Mouse (Mus musculus): ENCODE results near the gene Olfr716.
"Not testable (repeated sequence)": the region's sequence is repeated elsewhere in the genome, so short reads cannot be mapped to it uniquely, and the experiment has no call there.

Olfr716 gene

GRCm38 (mm10) chr7:107138027-107138426, at the start of gene Olfr716:
Gene Olfr716 (plus strand): TSS chr7:107138327.
- DNase-seq (ENCODE audit: low read depth, low spot score): not testable (repeated sequence)

- no peak for DNase-seq (ENCODE audit: low read depth, low spot score)
Observed at GRCm38 (mm10) chr7:107092920-107093319, 45.2 kb upstream of the Olfr716 start, which contains the start of gene Olfr17. Gene Olfr17 (plus strand): TSS chr7:107093220.

GRCm38 (mm10) chr7:107110269-107110668, 27.9 kb upstream of the Olfr716 start, which contains the start of gene Olfr715b:
Gene Olfr715b (minus strand): TSS chr7:107110369.
- not testable (repeated sequence) for DNase-seq (ENCODE audit: low read depth, low spot score)

GRCm38 (mm10) chr7:107130983-107131382, 7.1 kb upstream of the Olfr716 start, which contains the start of gene Olfr715:
Gene Olfr715 (minus strand): TSS chr7:107131083.
- DNase-seq (ENCODE audit: low read depth, low spot score): not testable (repeated sequence)

- no peak for DNase-seq (ENCODE audit: low read depth, low spot score)
Observed at GRCm38 (mm10) chr7:107166690-107167089, 28.6 kb downstream of the Olfr716 start, which contains the start of gene Nlrp14. Gene Nlrp14 (plus strand): TSS chr7:107166990.

- no peak for DNase-seq (ENCODE audit: low read depth, low spot score)
Observed at GRCm38 (mm10) chr7:107180406-107180805, 42.3 kb downstream of the Olfr716 start.

Measured in c-Kit-negative CD71-positive TER-119-positive erythroid progenitor cells, embryonic 14.5 days (primary cell).